Mouse (Mus musculus) heart, postnatal 25 days (tissue): ENCODE results near the gene Slfn2. TPM values are rescaled to one million over a fixed set of nuclear protein-coding genes. Genes with fewer than 3 reads are reported as not detected.
A peak's percentile ranks its signal among the peaks of the same experiment; 100 is the strongest.

Experiments used
- DNase-seq: peaks from one replicate; pipeline ENCODE4 v3.0.0; 2022; ENCODE audit warnings: low spot score
- intact Hi-C: fragments of 180-260 bp; cut with DNase I; formaldehyde crosslinking; loops from one replicate; pipeline ENCODE4 v1.15.1; 2025
- microRNA-seq: library from miRNA; unstranded; fragments of <30 nt; microRNA quantifications from one replicate; pipeline ENCODE4 v1.2.0, GENCODE M21; 2022
- total RNA-seq, 2 experiments: library from RNA; stranded (reverse); gene quantifications; 2 replicates each; pipeline ENCODE4 v1.2.3; 2021

The Slfn2 gene
- total RNA-seq, 2 experiments from 2014 or later, result 3.2 to 3.8 TPM

- intact Hi-C loops, result no loop called here
These were observed 3.2 kb downstream of the Slfn2 start for GRCm38 (mm10) chr11:83067982-83068694.

GRCm38 (mm10) chr11:83070321-83070970 is 5.5 kb downstream of the Slfn2 start:
- DNase-seq, result no peak
- intact Hi-C loops, result no loop called here

More at GRCm38 (mm10) chr11:83067982-83068694, 3.2 kb downstream of the Slfn2 start:
- no peak for DNase-seq

GRCm38 (mm10) chr11:83077714-83078422 is 13.0 kb downstream of the Slfn2 start:
- peak; percentile 74 for DNase-seq
- intact Hi-C loops, result no loop called here

- no peak for DNase-seq
- intact Hi-C loops, result no loop called here
These were observed 13.7 kb downstream of the Slfn2 start for GRCm38 (mm10) chr11:83078423-83079140.

DNA sequence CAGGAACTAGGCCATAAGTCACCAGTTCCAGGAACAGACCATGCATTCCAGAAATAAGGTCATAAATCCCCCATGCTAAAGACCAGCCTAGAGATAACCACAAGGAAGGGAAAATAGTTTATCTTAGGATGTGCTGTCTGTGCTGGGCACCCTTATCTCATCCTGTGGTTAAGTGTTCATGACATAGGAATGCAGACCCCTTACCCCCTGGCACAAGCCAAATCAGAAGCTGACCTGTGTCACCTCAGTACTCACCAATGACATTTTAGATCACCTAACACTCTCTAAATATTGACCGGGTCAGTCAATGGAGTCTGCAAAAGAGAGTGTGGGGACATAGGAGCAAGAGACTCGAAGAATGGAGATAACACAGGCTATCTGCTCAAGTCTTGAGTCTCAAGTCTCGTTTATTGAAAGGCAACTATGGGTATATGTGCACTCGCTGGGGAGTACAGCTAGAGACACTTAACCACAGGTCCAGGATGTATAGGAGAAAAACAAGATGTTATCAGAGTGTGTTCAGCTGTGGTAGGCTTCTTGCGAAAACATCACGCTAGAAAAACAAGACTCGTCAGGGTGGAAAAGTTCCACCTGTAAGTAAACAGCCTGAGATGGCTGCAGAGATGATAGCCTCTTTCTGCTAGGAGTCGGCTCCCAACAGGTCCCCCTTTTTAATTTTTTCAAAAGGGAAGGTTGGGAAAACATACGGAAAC is 14.7 kb downstream of the Slfn2 start:
- intact Hi-C loops, result no loop called here
- no peak for DNase-seq

GRCm38 (mm10) chr11:83082741-83083473 is 18.0 kb downstream of the Slfn2 start:
- intact Hi-C loops, result no loop called here
- no peak for DNase-seq

GRCm38 (mm10) chr11:83084161-83084560 is 19.2 kb downstream of the Slfn2 start:
- intact Hi-C loops, result no loop called here
- no peak for DNase-seq

DNA sequence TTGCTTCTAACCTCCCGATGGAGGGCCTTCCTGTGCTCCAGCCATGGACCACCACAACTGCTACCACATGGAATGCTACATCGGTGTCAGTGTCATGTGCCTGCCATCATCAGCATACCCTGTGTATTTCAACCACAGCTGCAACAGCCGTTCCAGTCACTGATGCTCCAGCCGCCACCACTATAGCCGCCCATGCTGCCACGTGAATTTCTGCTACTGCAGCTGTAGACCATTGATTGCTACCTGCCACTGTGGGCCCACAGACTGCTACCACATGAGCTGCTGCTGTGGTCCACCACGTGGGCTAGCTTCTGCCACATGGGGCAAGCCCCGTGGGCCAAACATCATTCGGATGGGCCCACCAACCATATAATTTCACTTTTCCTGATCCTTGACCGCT is 19.8 kb downstream of the Slfn2 start:
- DNase-seq, result no peak
- intact Hi-C loops, result no loop called here

DNA sequence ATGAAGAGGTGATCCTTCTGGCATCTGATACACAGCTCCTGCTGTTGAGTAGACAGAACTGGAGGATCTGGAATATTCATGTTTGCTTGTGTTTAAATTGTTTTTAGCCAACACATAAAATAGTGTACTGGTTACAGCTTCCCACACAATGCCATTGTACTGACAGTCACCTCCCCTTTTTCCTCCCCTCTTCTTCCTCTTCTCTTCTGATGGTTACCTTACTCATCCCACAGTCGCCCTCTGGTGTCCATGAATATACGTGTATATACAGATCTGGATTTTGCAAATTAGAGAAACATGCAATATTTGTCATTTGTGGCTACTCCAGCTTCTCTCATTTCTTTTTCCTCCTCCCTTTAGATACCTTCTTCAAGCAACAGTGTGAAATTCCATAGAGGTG is 50.2 kb downstream of the Slfn2 start:
- DNase-seq, result no peak
- intact Hi-C loops, result no loop called here

DNA sequence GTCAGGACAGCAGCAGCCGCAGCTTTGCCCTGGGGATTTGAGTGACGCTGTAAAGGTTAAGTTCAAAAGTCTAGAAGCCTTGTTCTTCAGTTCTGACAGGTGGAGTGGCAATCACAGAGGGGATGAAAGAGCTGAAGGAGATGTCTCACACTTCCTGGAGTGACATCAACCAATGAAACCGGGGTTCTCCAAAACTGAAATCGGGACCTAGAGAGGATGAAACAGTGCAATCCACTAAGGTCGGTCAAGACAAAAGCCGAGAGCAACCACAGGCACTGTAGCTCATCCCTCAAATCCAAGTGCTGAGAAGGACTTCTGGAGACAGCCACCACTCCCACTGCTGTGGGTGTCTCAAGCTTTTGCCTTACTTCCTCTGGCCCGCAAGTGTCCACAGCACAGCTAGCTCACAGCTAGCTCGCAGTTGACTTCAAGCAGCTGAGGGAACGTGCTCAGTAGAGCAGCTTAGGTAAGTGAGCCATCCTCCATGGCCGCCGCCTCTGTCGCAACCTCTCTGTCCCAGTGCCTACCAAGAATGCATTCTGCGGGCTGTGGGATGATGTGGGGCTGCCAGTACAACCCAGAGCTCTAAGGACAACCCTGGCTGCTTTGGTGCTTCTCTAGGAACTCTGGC is 51.8 kb downstream of the Slfn2 start, which contains the start of gene Slfn1:
TSS of gene Slfn1 (plus strand) at position 253 of the 631 bp plus-strand sequence.
- no peak for DNase-seq
- intact Hi-C loops, result no loop called here

DNA sequence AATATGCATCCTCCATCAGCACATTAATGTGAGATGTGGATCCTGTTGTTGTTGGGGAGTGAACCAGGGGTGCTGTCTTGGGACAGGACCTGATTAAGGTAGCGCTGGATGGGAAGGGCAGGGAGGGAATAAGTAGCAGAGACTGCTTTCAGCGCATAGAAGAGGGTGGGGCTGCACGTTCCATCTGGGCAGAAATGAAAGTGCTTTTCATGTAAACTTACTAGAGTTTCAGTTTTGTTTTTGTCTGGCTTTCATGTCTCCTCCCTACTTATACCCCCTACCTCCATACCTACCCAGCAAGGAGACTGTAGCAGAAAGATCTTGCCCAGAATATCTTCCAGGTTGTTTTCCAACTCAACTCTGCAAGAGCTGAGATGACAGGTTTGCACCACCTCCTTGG is 53.1 kb downstream of the Slfn2 start:
- intact Hi-C loops, result no loop called here
- no peak for DNase-seq

Small RNA genes lying within 50 kb of the gene (microRNA-seq; reads per million reads assigned to microRNA genes)
- gene Gm27598, result not detected

Other genes with a start within 250 kb of the Slfn2 start
- gene Rffl, start 193.9 kb upstream of the Slfn2 start, total RNA-seq, result 1 to 10 TPM; 3.8 to 4.2 TPM
- gene Rad51d, start 174.5 kb upstream of the Slfn2 start, total RNA-seq, result 1 to 10 TPM; 8.0 to 9.3 TPM
- gene Fndc8, start 173.0 kb upstream of the Slfn2 start, total RNA-seq, result not detected
- 10 to 100 TPM; 12.1 to 14.5 TPM for gene Nle1, start 156.7 kb upstream of the Slfn2 start, total RNA-seq
- 100 to 1,000 TPM; 172 to 215 TPM for gene Unc45b, start 154.6 kb upstream of the Slfn2 start, total RNA-seq
- 10 to 100 TPM; 60.8 to 70.3 TPM for gene Slfn5, start 113.8 kb upstream of the Slfn2 start, total RNA-seq
- 1 to 10 TPM; 1.1 to 1.5 TPM for gene Slfn9, start 73.3 kb upstream of the Slfn2 start, total RNA-seq
- gene Slfn8, start 44.3 kb upstream of the Slfn2 start, total RNA-seq, result under 1 TPM; 0.55 to 0.89 TPM
- gene Slfn1, start 51.7 kb downstream of the Slfn2 start, total RNA-seq, result under 1 TPM; 0.13 to 0.28 TPM
- under 1 TPM; 0.10 to 0.31 TPM for gene Slfn4, start 110.1 kb downstream of the Slfn2 start, total RNA-seq
- gene Slfn3, start 126.2 kb downstream of the Slfn2 start, total RNA-seq, result 1 to 10 TPM; 2.3 to 4.0 TPM
- under 1 TPM; 0.08 to 0.11 TPM for gene Slfn14, start 221.6 kb downstream of the Slfn2 start, total RNA-seq
- 10 to 100 TPM; 41.2 to 48.3 TPM for gene Ap2b1, start 233.9 kb downstream of the Slfn2 start, total RNA-seq
- gene Pex12, start 237.5 kb downstream of the Slfn2 start, total RNA-seq, result 1 to 10 TPM; 5.7 to 6.5 TPM